Mouse (Mus musculus): Measurements from ENCODE around the gene Fgf3.

GRCm38 (mm10) chr7:144807976-144808577, 29.8 kb upstream of the Fgf3 start:
- TF ChIP-seq POLR2A (IDR thresholded peaks at IDR 0.05; ENCODE audit: control insufficient read depth, low read depth, low read length) (no peak), CTCF (IDR thresholded peaks at IDR 0.05; ENCODE audit: control insufficient read depth, insufficient read depth, insufficient replicate concordance, low read depth, low read length) (no peak)

Measured in testis, adult 2 months (tissue).